Comparison of ENCODE assay signal across 9 mouse cellular contexts in genomic region chr5:111506410-111506809, GRCm38 (mm10).
DNase-seq lines count a peak whose midpoint lies in the region; ATAC-seq lines count a peak whose summit lies in the region.
"Had no signal": no experiment of that assay in that cellular context is flagged by ENCODE, and none has a peak within 500 bp of the region (broad histone marks: within the 10 kb centered on the region; RNA-seq: fewer than 3 reads in every experiment).

No protein-coding gene starts in this region.

- peak; percentile 28 to 40 for DNase-seq in spleen, postnatal 10 days (ENCODE audit: low spot score in 2 of 2)
- no peak for DNase-seq in spleen, postnatal 14 days (ENCODE audit: low spot score in 2 of 2)
- peak; percentile 69 for DNase-seq in hindbrain, embryonic 11.5 days (ENCODE audit: low spot score)
- no peak for DNase-seq in left cerebral cortex, postnatal 14 days (ENCODE audit: low spot score in 2 of 2)
- DNase-seq in right cerebral cortex, postnatal 25 days: no peak

- ATAC-seq in hindbrain, embryonic 11.5 days (ENCODE audit: low FRiP score): no peak
- no peak for ATAC-seq in limb, embryonic 15.5 days (ENCODE audit: insufficient number of reproducible peaks, low FRiP score, low TSS enrichment, low read depth)
- ATAC-seq in stomach, embryonic 14.5 days (ENCODE audit: insufficient number of reproducible peaks, insufficient read depth, low FRiP score, low read depth): peak; percentile 42; the same call in 1 of the 2 replicates
- ATAC-seq in granulocyte monocyte progenitor cell, adult 5-6 weeks (replicated peaks; ENCODE audit: poor library complexity, severe bottlenecking): no peak

- peaks cover 6% of the 10 kb centered on the region for H3K27me3 ChIP-seq in hindbrain, embryonic 11.5 days (ENCODE audit: control insufficient read depth, insufficient read depth, low read length)
- H3K27me3 ChIP-seq in limb, embryonic 15.5 days: peaks cover 15% of the 10 kb centered on the region; the same call in 1 of the 2 replicates
- no peaks in the 10 kb centered on the region for H3K27me3 ChIP-seq in stomach, embryonic 14.5 days (ENCODE audit: control insufficient read depth, insufficient read depth, low read length)

- no peak overlapping the region for H3K4me3 ChIP-seq in hindbrain, embryonic 11.5 days (ENCODE audit: low read depth, low read length)
- H3K4me3 ChIP-seq in limb, embryonic 15.5 days: no peak overlapping the region
- no peak overlapping the region for H3K4me3 ChIP-seq in stomach, embryonic 14.5 days (ENCODE audit: low read depth, low read length)
- H3K4me3 ChIP-seq: megakaryocyte, embryonic 14.5 days had no signal

- intact Hi-C loops in left cerebral cortex, postnatal 14 days (cut with DNase I): no loop called here

- H3K4me1 ChIP-seq in hindbrain, embryonic 11.5 days (replicated peaks; ENCODE audit: control insufficient read depth, insufficient read depth, low read length): peaks cover 20% of the 10 kb centered on the region
- H3K4me1 ChIP-seq in limb, embryonic 15.5 days: peaks cover 28% of the 10 kb centered on the region
- peaks cover 21% of the 10 kb centered on the region for H3K4me1 ChIP-seq in stomach, embryonic 14.5 days (ENCODE audit: control insufficient read depth, insufficient read depth, low read length)

- no peaks in the 10 kb centered on the region for H3K9me3 ChIP-seq in hindbrain, embryonic 11.5 days (ENCODE audit: control insufficient read depth, low read length)
- H3K9me3 ChIP-seq in limb, embryonic 15.5 days: no peaks in the 10 kb centered on the region
- H3K9me3 ChIP-seq in stomach, embryonic 14.5 days (ENCODE audit: control insufficient read depth, low read depth, low read length): no peaks in the 10 kb centered on the region
- H3K9me3 ChIP-seq: megakaryocyte, embryonic 14.5 days had no signal

- H3K9ac ChIP-seq in hindbrain, embryonic 11.5 days (ENCODE audit: low read depth, low read length): peak overlapping the region; percentile 19; the same call in 1 of the 2 replicates
- H3K9ac ChIP-seq in limb, embryonic 15.5 days: no peak overlapping the region
- H3K9ac ChIP-seq in stomach, embryonic 14.5 days (replicated peaks; ENCODE audit: low read depth, low read length): no peak overlapping the region

- WGBS in hindbrain, embryonic 11.5 days: 15% methylated on average over 12 of the region's 12 CpGs
- WGBS in limb, embryonic 15.5 days: 39% methylated on average over 12 of the region's 12 CpGs
- 12% methylated on average over 12 of the region's 12 CpGs for WGBS in stomach, embryonic 14.5 days

- no peaks in the 10 kb centered on the region for H3K36me3 ChIP-seq in hindbrain, embryonic 11.5 days (ENCODE audit: control insufficient read depth, insufficient read depth, low read length)
- no peaks in the 10 kb centered on the region for H3K36me3 ChIP-seq in limb, embryonic 15.5 days
- H3K36me3 ChIP-seq in stomach, embryonic 14.5 days (ENCODE audit: control insufficient read depth, insufficient read depth, low read length): no peaks in the 10 kb centered on the region

- no peak overlapping the region for H3K27ac ChIP-seq in hindbrain, embryonic 11.5 days (ENCODE audit: low read depth, low read length)
- H3K27ac ChIP-seq in limb, embryonic 15.5 days: 0 out of 2 replicates have a peak overlapping the region, but pooled peaks have one; percentile 22
- H3K27ac ChIP-seq in stomach, embryonic 14.5 days (ENCODE audit: low read length): no peak overlapping the region

- H3K4me2 ChIP-seq in hindbrain, embryonic 11.5 days (replicated peaks; ENCODE audit: low read depth, low read length): no peak overlapping the region
- no peak overlapping the region for H3K4me2 ChIP-seq in limb, embryonic 15.5 days
- no peak overlapping the region for H3K4me2 ChIP-seq in stomach, embryonic 14.5 days (replicated peaks; ENCODE audit: low read depth, low read length)

Comparison
In these comparisons a context has a peak if more than half of its experiments do, and no peak if none do; other contexts are left out.
1. DNase-seq: peak in spleen, postnatal 10 days (2 of 2) and hindbrain, embryonic 11.5 days (single experiment); none in spleen, postnatal 14 days (0 of 2), left cerebral cortex, postnatal 14 days (0 of 2) and right cerebral cortex, postnatal 25 days (single experiment).